Mouse (Mus musculus) C2C12 (cell line): ENCODE measurements around the gene Nav3. TPM values are rescaled to one million over a fixed set of nuclear protein-coding genes. Genes with fewer than 3 reads are reported as not detected.

Source experiments
- H3K27me3 ChIP-seq: one replicate; pipeline ENCODE4 v1.6.1; 2011; ENCODE audit not compliant: control insufficient read depth, insufficient read depth, insufficient read length
- H3K36me3 ChIP-seq: one replicate; pipeline ENCODE4 v1.6.1; 2011; ENCODE audit not compliant: control insufficient read depth, insufficient read depth
- H3K4me3 ChIP-seq: one replicate; pipeline ENCODE4 v1.5.1; 2011; ENCODE audit warnings: mild to moderate bottlenecking, control low read depth; ENCODE audit not compliant: poor library complexity, insufficient read depth, severe bottlenecking
- H3K79me2 ChIP-seq: one replicate; pipeline ENCODE4 v1.6.1; 2011; ENCODE audit not compliant: control insufficient read depth, insufficient read depth
- H3K79me3 ChIP-seq: one replicate; pipeline ENCODE4 v1.6.1; 2011; ENCODE audit warnings: low read depth, control low read depth
- H3ac ChIP-seq: one replicate; pipeline ENCODE3; 2011; ENCODE audit warnings: low read depth; ENCODE audit not compliant: control insufficient read depth, insufficient read length
- CEBPB ChIP-seq: IDR thresholded peaks from one replicate; pipeline ENCODE4 v1.6.1; 2011; ENCODE audit warnings: low read depth, mild to moderate bottlenecking, control low read depth, moderate library complexity
- CTCF ChIP-seq: IDR thresholded peaks from one replicate; pipeline ENCODE4 v1.5.1; 2011; ENCODE audit not compliant: control insufficient read depth, insufficient read depth, insufficient read length
- FOSL1 ChIP-seq: IDR thresholded peaks from one replicate; pipeline ENCODE4 v1.8.0; 2011; ENCODE audit warnings: mild to moderate bottlenecking, low read length; ENCODE audit not compliant: poor library complexity, insufficient read depth, severe bottlenecking
- MAX ChIP-seq: IDR thresholded peaks from one replicate; pipeline ENCODE4 v1.6.1; 2011; ENCODE audit warnings: mild to moderate bottlenecking, control low read depth
- MYOD1 ChIP-seq: IDR thresholded peaks from one replicate; pipeline ENCODE4 v1.6.1; 2011; ENCODE audit warnings: low read depth; ENCODE audit not compliant: control insufficient read depth, insufficient read length
- MYOG ChIP-seq: IDR thresholded peaks from one replicate; pipeline ENCODE4 v1.6.1; 2011; ENCODE audit not compliant: control insufficient read depth, insufficient read length; ENCODE audit errors: extremely low read depth
- USF1 ChIP-seq: IDR thresholded peaks from one replicate; pipeline ENCODE4 v1.6.1; 2011; ENCODE audit warnings: low read depth, mild to moderate bottlenecking, control low read depth, moderate library complexity
- polyA plus RNA-seq: library from polyadenylated mRNA; unstranded; fragments of >200 nt; fragmentation: generic; extraction: Trizol; gene quantifications from one replicate; pipeline ENCODE4 v1.2.1, GENCODE M21; 2012; ENCODE audit warnings: missing spikeins

Gene Nav3
- polyA plus RNA-seq, 1 experiment: 5.0 TPM

GRCm38 (mm10) chr10:110272818-110273217 lies 183.2 kb downstream of the Nav3 start:
- Histone ChIP-seq H3K36me3 (no peaks in the 10 kb centered on the region), H3K79me2 (no peaks in the 10 kb centered on the region), H3K79me3 (no peaks in the 10 kb centered on the region), H3ac (no peak overlapping the region), H3K4me3 (no peak overlapping the region), H3K27me3 (no peaks in the 10 kb centered on the region)
- no peak for TF ChIP-seq USF1
- TF ChIP-seq MAX: no peak
- TF ChIP-seq CEBPB: no peak
- no peak for TF ChIP-seq MYOD1
- TF ChIP-seq FOSL1: no peak
- TF ChIP-seq CTCF: no peak
- no peak for TF ChIP-seq MYOG

DNA sequence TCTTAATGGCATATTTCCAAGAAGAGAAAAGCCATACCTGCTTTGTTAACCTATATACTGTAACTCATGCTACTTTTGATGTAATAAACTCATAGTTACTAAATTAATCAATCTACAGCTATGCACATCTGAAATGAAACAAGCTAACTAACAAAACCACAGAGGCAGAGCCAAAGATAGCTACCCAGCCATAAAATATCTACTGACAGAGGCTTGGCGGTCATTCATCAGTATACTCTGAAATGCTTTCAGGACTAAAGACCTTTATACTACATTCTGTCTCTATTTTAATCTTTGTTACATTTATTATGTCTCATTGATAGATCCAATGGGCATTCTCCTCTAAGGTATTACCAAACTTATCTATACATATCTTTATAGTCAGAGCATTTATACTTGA lies 185.4 kb downstream of the Nav3 start:
- Histone ChIP-seq H3K79me3 (no peaks in the 10 kb centered on the region), H3ac (no peak overlapping the region), H3K4me3 (no peak overlapping the region), H3K27me3 (no peaks in the 10 kb centered on the region), H3K79me2 (no peaks in the 10 kb centered on the region), H3K36me3 (no peaks in the 10 kb centered on the region)
- TF ChIP-seq MYOG (no peak), CTCF (no peak), MAX (no peak), USF1 (no peak), CEBPB (no peak), FOSL1 (no peak), MYOD1 (no peak)

GRCm38 (mm10) chr10:110242128-110242561 lies 213.9 kb downstream of the Nav3 start:
- no peaks in the 10 kb centered on the region for H3K27me3 ChIP-seq
- no peaks in the 10 kb centered on the region for H3K79me3 ChIP-seq
- H3K4me3 ChIP-seq: no peak overlapping the region
- no peaks in the 10 kb centered on the region for H3K79me2 ChIP-seq
- H3ac ChIP-seq: no peak overlapping the region
- H3K36me3 ChIP-seq: no peaks in the 10 kb centered on the region
- no peak for TF ChIP-seq FOSL1
- peak; percentile 87 for TF ChIP-seq MYOD1
- no peak for TF ChIP-seq USF1
- no peak for TF ChIP-seq CEBPB

DNA sequence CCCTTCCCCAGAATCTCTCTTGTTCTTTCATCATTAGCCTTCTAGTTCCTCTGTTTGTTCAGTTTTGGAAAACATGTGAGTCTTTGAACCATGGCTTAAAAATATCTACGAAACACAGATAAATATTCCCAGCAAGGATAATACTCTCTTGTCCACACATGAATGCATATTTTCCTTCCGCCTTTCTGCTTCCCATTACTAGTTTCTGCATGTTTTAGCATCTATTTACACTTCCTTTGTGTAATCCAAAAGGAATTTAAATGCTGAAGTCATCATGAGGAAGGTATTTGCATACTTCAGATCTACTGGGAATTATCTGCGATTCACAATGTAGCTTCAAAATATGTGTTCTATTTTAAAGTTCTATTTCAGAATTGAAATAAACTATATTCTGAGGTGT lies 215.3 kb downstream of the Nav3 start:
- no peak for TF ChIP-seq MYOG
- TF ChIP-seq CTCF: no peak
- TF ChIP-seq MYOD1: no peak
- TF ChIP-seq CEBPB: no peak
- Histone ChIP-seq H3K36me3 (no peaks in the 10 kb centered on the region), H3ac (no peak overlapping the region), H3K4me3 (no peak overlapping the region), H3K79me2 (no peaks in the 10 kb centered on the region), H3K79me3 (no peaks in the 10 kb centered on the region), H3K27me3 (no peaks in the 10 kb centered on the region)

- no peaks in the 10 kb centered on the region for H3K36me3 ChIP-seq
- H3K27me3 ChIP-seq: no peaks in the 10 kb centered on the region
- H3K4me3 ChIP-seq: no peak overlapping the region
- no peak overlapping the region for H3ac ChIP-seq
- no peak for TF ChIP-seq FOSL1
- TF ChIP-seq USF1: no peak
- no peak for TF ChIP-seq MYOD1
- no peak for TF ChIP-seq CEBPB
- no peak for TF ChIP-seq MYOG
- TF ChIP-seq CTCF: no peak
- no peak for TF ChIP-seq MAX
- no peaks in the 10 kb centered on the region for H3K79me2 ChIP-seq
- H3K79me3 ChIP-seq: no peaks in the 10 kb centered on the region
Measured at GRCm38 (mm10) chr10:110233307-110233930, 222.6 kb downstream of the Nav3 start.

GRCm38 (mm10) chr10:110206411-110206810 lies 249.6 kb downstream of the Nav3 start:
- TF ChIP-seq MYOD1 (no peak), FOSL1 (no peak), CEBPB (no peak), USF1 (no peak), MAX (no peak), CTCF (no peak)

More at GRCm38 (mm10) chr10:110206411-110206810, 249.6 kb downstream of the Nav3 start:
- Histone ChIP-seq H3K79me3 (no peaks in the 10 kb centered on the region), H3ac (no peak overlapping the region), H3K36me3 (no peaks in the 10 kb centered on the region), H3K79me2 (no peaks in the 10 kb centered on the region), H3K4me3 (no peak overlapping the region), H3K27me3 (no peaks in the 10 kb centered on the region)
